Mouse (Mus musculus) C2C12 (cell line): ENCODE results near the gene Hist1h3a.

Source experiments
- CEBPB ChIP-seq: IDR thresholded peaks from one replicate; pipeline ENCODE4 v1.6.1; 2011; ENCODE audit warnings: low read depth, mild to moderate bottlenecking, control low read depth, moderate library complexity
- CTCF ChIP-seq: IDR thresholded peaks from one replicate; pipeline ENCODE4 v1.5.1; 2011; ENCODE audit not compliant: control insufficient read depth, insufficient read depth, insufficient read length
- MAX ChIP-seq: IDR thresholded peaks from one replicate; pipeline ENCODE4 v1.6.1; 2011; ENCODE audit warnings: mild to moderate bottlenecking, control low read depth
- MYOD1 ChIP-seq: IDR thresholded peaks from one replicate; pipeline ENCODE4 v1.6.1; 2011; ENCODE audit warnings: low read depth; ENCODE audit not compliant: control insufficient read depth, insufficient read length
- MYOG ChIP-seq: IDR thresholded peaks from one replicate; pipeline ENCODE4 v1.6.1; 2011; ENCODE audit not compliant: control insufficient read depth, insufficient read length; ENCODE audit errors: extremely low read depth

DNA sequence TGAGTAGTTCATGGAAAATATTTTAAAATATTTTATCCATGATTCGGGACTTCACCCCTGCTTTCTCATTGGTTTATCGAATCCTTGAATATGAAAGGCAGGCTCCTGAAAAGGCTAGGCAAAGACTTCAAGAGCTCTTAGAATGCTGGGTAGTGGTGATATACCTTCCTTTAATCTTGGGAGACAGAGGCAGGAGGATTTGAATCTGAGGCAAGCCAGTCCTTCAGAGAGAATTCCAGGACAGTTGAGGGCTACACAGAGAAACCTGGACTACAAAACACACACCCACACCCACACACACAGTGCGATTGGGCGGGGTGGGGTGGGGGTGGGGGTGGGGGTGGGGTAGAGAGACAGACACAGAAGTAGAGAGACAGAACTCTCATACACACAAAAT, 14.3 kb downstream of the Hist1h3a start:
- TF ChIP-seq CTCF (no peak), MAX (no peak), CEBPB (no peak), MYOD1 (no peak), MYOG (no peak)
